Mouse (Mus musculus): Measurements from ENCODE around the gene Slc25a54. TPM values are rescaled to one million over a fixed set of nuclear protein-coding genes. Genes with fewer than 3 reads are reported as not detected.

Gene Slc25a54
- total and polyA plus RNA-seq, 2 experiments: not detected

DNA sequence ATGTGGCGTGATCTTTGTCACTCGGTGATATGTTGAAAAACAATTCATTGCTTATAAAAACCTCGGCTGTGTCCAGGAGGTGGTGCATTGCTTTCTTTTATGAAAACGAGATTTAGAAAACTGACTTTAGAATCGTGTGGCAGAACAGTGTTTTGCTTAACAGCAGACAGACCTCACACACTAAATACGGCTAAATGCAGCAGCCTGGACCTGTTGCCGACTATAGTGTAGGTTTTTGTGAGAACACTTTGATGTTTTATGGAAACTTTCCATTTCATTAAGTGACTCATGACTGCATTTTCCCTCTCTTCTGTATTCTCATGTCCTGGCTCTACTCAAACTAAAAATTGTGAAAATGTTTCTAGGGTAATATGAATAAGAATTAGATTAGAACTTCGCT lies 20.4 kb upstream of the Slc25a54 start:
- no peaks in the 10 kb centered on the region for H3K4me1 ChIP-seq (ENCODE audit: control insufficient read depth, insufficient read depth, low read length)
- WGBS: 75% methylated on average over 8 of the region's 8 CpGs
- H3K36me3 ChIP-seq (ENCODE audit: control insufficient read depth, insufficient read depth, low read length): no peaks in the 10 kb centered on the region
- H3K9ac ChIP-seq (ENCODE audit: low read depth, low read length): no peak overlapping the region
- DNase-seq (ENCODE audit: extremely low read depth, low read depth, low spot score): no peak
- no peaks in the 10 kb centered on the region for H3K79me2 ChIP-seq (ENCODE audit: control insufficient read depth, insufficient read depth, low read length)
- H3K27ac ChIP-seq (replicated peaks; ENCODE audit: insufficient read depth, low read depth, low read length): no peak overlapping the region
- no peak overlapping the region for H3K4me3 ChIP-seq (ENCODE audit: insufficient read depth, low read depth, low read length)
- no peaks in the 10 kb centered on the region for H3K27me3 ChIP-seq (ENCODE audit: control insufficient read depth, insufficient read depth, low read length)
- TF ChIP-seq POLR2A (IDR thresholded peaks at IDR 0.05; ENCODE audit: extremely low read depth, insufficient read depth, low read length) (no peak), CTCF (IDR thresholded peaks at IDR 0.05; ENCODE audit: low read depth, low read length) (no peak)

DNA sequence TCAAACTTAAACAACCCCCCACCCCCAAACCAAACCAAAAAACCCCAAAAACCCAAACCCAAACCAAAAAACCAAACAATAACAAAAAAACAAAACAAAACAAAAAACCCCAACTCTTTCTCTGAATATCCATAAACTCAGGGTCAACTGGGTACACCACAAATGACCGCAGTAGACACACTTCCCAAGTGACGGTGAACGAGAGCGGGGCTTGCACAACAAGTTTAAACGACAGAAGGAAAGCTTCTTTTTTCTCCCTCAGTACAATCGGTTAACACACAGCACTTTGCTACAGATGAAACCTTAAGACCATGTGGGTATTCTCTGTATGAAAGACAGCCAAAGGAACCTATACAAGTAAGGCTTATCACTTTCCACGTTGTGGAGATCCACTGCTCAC lies 17.9 kb upstream of the Slc25a54 start:
- H3K4me1 ChIP-seq (ENCODE audit: control insufficient read depth, insufficient read depth, low read length): no peaks in the 10 kb centered on the region
- H3K27me3 ChIP-seq (ENCODE audit: control insufficient read depth, insufficient read depth, low read length): no peaks in the 10 kb centered on the region
- no peak overlapping the region for H3K4me3 ChIP-seq (ENCODE audit: insufficient read depth, low read depth, low read length)
- TF ChIP-seq CTCF (IDR thresholded peaks at IDR 0.05; ENCODE audit: low read depth, low read length) (no peak), POLR2A (IDR thresholded peaks at IDR 0.05; ENCODE audit: extremely low read depth, insufficient read depth, low read length) (no peak)
- DNase-seq (ENCODE audit: extremely low read depth, low read depth, low spot score): no peak
- WGBS: 43% methylated on average over 7 of the region's 7 CpGs
- no peaks in the 10 kb centered on the region for H3K79me2 ChIP-seq (ENCODE audit: control insufficient read depth, insufficient read depth, low read length)
- H3K9ac ChIP-seq (ENCODE audit: low read depth, low read length): no peak overlapping the region
- no peak overlapping the region for H3K27ac ChIP-seq (replicated peaks; ENCODE audit: insufficient read depth, low read depth, low read length)
- no peaks in the 10 kb centered on the region for H3K36me3 ChIP-seq (ENCODE audit: control insufficient read depth, insufficient read depth, low read length)

DNA sequence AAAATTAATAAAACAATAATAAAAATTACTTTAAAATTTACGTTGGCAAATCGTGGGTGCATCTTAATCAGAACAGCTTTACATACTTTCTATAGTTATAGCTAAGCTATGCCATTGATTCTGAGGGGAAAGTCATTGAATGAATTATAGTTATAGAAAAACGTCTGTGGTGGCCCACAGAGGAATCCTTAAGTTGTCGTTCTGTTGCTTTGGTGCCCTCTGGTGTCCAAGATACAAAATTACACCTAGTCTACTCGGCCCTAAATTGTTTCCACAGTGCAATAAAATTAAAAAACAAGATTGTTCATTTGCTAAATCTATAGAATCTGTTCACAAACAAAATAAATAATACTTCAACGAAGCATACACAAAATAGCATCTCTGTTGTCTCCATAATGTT lies 17.3 kb upstream of the Slc25a54 start:
- H3K4me3 ChIP-seq (ENCODE audit: insufficient read depth, low read depth, low read length): no peak overlapping the region
- 2% methylated on average over 6 of the region's 6 CpGs for WGBS
- no peaks in the 10 kb centered on the region for H3K79me2 ChIP-seq (ENCODE audit: control insufficient read depth, insufficient read depth, low read length)
- no peak overlapping the region for H3K9ac ChIP-seq (ENCODE audit: low read depth, low read length)
- H3K36me3 ChIP-seq (ENCODE audit: control insufficient read depth, insufficient read depth, low read length): no peaks in the 10 kb centered on the region
- H3K27ac ChIP-seq (replicated peaks; ENCODE audit: insufficient read depth, low read depth, low read length): no peak overlapping the region
- DNase-seq (ENCODE audit: extremely low read depth, low read depth, low spot score): peak; percentile 39
- no peak for TF ChIP-seq POLR2A (IDR thresholded peaks at IDR 0.05; ENCODE audit: extremely low read depth, insufficient read depth, low read length)
- TF ChIP-seq CTCF (IDR thresholded peaks at IDR 0.05; ENCODE audit: low read depth, low read length): peak; percentile 38
- no peaks in the 10 kb centered on the region for H3K4me1 ChIP-seq (ENCODE audit: control insufficient read depth, insufficient read depth, low read length)
- H3K27me3 ChIP-seq (ENCODE audit: control insufficient read depth, insufficient read depth, low read length): no peaks in the 10 kb centered on the region

- no peak for DNase-seq (ENCODE audit: extremely low read depth, low read depth, low spot score)
- no peaks in the 10 kb centered on the region for H3K79me2 ChIP-seq (ENCODE audit: control insufficient read depth, insufficient read depth, low read length)
- no peak overlapping the region for H3K4me3 ChIP-seq (ENCODE audit: insufficient read depth, low read depth, low read length)
- no peaks in the 10 kb centered on the region for H3K4me1 ChIP-seq (ENCODE audit: control insufficient read depth, insufficient read depth, low read length)
- TF ChIP-seq POLR2A (IDR thresholded peaks at IDR 0.05; ENCODE audit: extremely low read depth, insufficient read depth, low read length): no peak
- no peak for TF ChIP-seq CTCF (IDR thresholded peaks at IDR 0.05; ENCODE audit: low read depth, low read length)
- 95% methylated on average over 2 of the region's 2 CpGs for WGBS
- no peaks in the 10 kb centered on the region for H3K27me3 ChIP-seq (ENCODE audit: control insufficient read depth, insufficient read depth, low read length)
- no peak overlapping the region for H3K9ac ChIP-seq (ENCODE audit: low read depth, low read length)
- H3K27ac ChIP-seq (replicated peaks; ENCODE audit: insufficient read depth, low read depth, low read length): no peak overlapping the region
- no peaks in the 10 kb centered on the region for H3K36me3 ChIP-seq (ENCODE audit: control insufficient read depth, insufficient read depth, low read length)
Observed at GRCm38 (mm10) chr3:109084418-109084817, 4.1 kb downstream of the Slc25a54 start.

DNA sequence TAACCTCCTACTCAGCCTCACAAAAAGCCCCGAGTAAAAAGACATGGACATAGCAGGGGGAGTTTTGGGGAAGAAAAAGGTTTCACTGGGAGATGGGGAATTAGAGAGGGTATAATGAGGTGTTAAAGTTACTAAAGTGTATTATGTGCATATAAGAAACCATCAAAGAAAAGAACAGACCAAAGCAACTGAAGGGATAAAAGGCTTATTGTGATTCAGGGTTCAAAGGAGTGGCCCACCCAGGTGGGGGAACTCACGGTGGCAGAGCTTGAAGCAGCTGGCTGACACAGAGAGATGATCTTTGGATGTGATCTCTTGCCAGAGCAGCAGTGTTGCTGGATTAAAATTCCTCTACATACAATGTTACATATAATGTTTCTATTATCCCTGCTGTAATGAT lies 8.2 kb downstream of the Slc25a54 start:
- Histone ChIP-seq H3K4me3 (ENCODE audit: insufficient read depth, low read depth, low read length) (no peak overlapping the region), H3K79me2 (ENCODE audit: control insufficient read depth, insufficient read depth, low read length) (no peaks in the 10 kb centered on the region), H3K9ac (ENCODE audit: low read depth, low read length) (no peak overlapping the region), H3K4me1 (ENCODE audit: control insufficient read depth, insufficient read depth, low read length) (no peaks in the 10 kb centered on the region), H3K36me3 (ENCODE audit: control insufficient read depth, insufficient read depth, low read length) (no peaks in the 10 kb centered on the region), H3K27ac (replicated peaks; ENCODE audit: insufficient read depth, low read depth, low read length) (no peak overlapping the region), H3K27me3 (ENCODE audit: control insufficient read depth, insufficient read depth, low read length) (no peaks in the 10 kb centered on the region)
- TF ChIP-seq POLR2A (IDR thresholded peaks at IDR 0.05; ENCODE audit: extremely low read depth, insufficient read depth, low read length) (no peak), CTCF (IDR thresholded peaks at IDR 0.05; ENCODE audit: low read depth, low read length) (no peak)
- WGBS: 46% methylated on average over 2 of the region's 2 CpGs
- no peak for DNase-seq (ENCODE audit: extremely low read depth, low read depth, low spot score)

- Histone ChIP-seq H3K4me3 (ENCODE audit: insufficient read depth, low read depth, low read length) (no peak overlapping the region), H3K79me2 (ENCODE audit: control insufficient read depth, insufficient read depth, low read length) (no peaks in the 10 kb centered on the region), H3K4me1 (ENCODE audit: control insufficient read depth, insufficient read depth, low read length) (no peaks in the 10 kb centered on the region), H3K27me3 (ENCODE audit: control insufficient read depth, insufficient read depth, low read length) (no peaks in the 10 kb centered on the region), H3K27ac (replicated peaks; ENCODE audit: insufficient read depth, low read depth, low read length) (no peak overlapping the region), H3K9ac (ENCODE audit: low read depth, low read length) (no peak overlapping the region), H3K36me3 (ENCODE audit: control insufficient read depth, insufficient read depth, low read length) (no peaks in the 10 kb centered on the region)
- no peak for TF ChIP-seq POLR2A (IDR thresholded peaks at IDR 0.05; ENCODE audit: extremely low read depth, insufficient read depth, low read length)
- no peak for TF ChIP-seq CTCF (IDR thresholded peaks at IDR 0.05; ENCODE audit: low read depth, low read length)
- DNase-seq (ENCODE audit: extremely low read depth, low read depth, low spot score): no peak
- WGBS: 68% methylated on average over 8 of the region's 8 CpGs
Observed at GRCm38 (mm10) chr3:109104702-109105101, 24.4 kb downstream of the Slc25a54 start.
